Mouse (Mus musculus) lung, postnatal 25 days (tissue): Measurements from ENCODE around the gene Tle4.
A peak's percentile ranks its signal among the peaks of the same experiment; 100 is the strongest.

Experiments
- DNase-seq: peaks from one replicate; pipeline ENCODE4 v3.0.0; 2022; ENCODE audit warnings: low spot score

The Tle4 gene

GRCm38 (mm10) chr19:14590154-14590553 is 7.7 kb downstream of the Tle4 start:
- no peak for DNase-seq

- peak; percentile 36 for DNase-seq
Observed at GRCm38 (mm10) chr19:14588221-14589123, 9.4 kb downstream of the Tle4 start.

- DNase-seq, result peak; percentile 67
Observed at GRCm38 (mm10) chr19:14586171-14586570, 11.7 kb downstream of the Tle4 start.

- DNase-seq, result no peak
Observed at GRCm38 (mm10) chr19:14585731-14586130, 12.1 kb downstream of the Tle4 start.

- DNase-seq, result no peak
Observed at GRCm38 (mm10) chr19:14585235-14585634, 12.6 kb downstream of the Tle4 start.

GRCm38 (mm10) chr19:14578698-14579097 is 19.2 kb downstream of the Tle4 start:
- DNase-seq, result no peak

- no peak for DNase-seq
Observed at GRCm38 (mm10) chr19:14578016-14578415, 19.8 kb downstream of the Tle4 start.

GRCm38 (mm10) chr19:14576311-14576710 is 21.5 kb downstream of the Tle4 start:
- DNase-seq, result no peak

GRCm38 (mm10) chr19:14568879-14569278 is 29.0 kb downstream of the Tle4 start:
- DNase-seq, result no peak

GRCm38 (mm10) chr19:14567081-14567480 is 30.8 kb downstream of the Tle4 start:
- DNase-seq, result no peak

- DNase-seq, result no peak
Observed at GRCm38 (mm10) chr19:14566564-14567021, 31.3 kb downstream of the Tle4 start.

- DNase-seq, result no peak
Observed at GRCm38 (mm10) chr19:14565424-14566069, 32.3 kb downstream of the Tle4 start.

GRCm38 (mm10) chr19:14563273-14563959 is 34.4 kb downstream of the Tle4 start:
- no peak for DNase-seq

- DNase-seq, result peak; percentile 13
Observed at GRCm38 (mm10) chr19:14547871-14548270, 50.0 kb downstream of the Tle4 start.

GRCm38 (mm10) chr19:14547133-14547842 is 50.6 kb downstream of the Tle4 start:
- DNase-seq, result no peak

- DNase-seq, result no peak
Observed at GRCm38 (mm10) chr19:14545485-14545884, 52.4 kb downstream of the Tle4 start.

- DNase-seq, result no peak
Observed at GRCm38 (mm10) chr19:14543305-14543704, 54.5 kb downstream of the Tle4 start.

- DNase-seq, result no peak
Observed at GRCm38 (mm10) chr19:14540678-14541077, 57.2 kb downstream of the Tle4 start.

- DNase-seq, result no peak
Observed at GRCm38 (mm10) chr19:14536676-14537075, 61.2 kb downstream of the Tle4 start.

- no peak for DNase-seq
Observed at GRCm38 (mm10) chr19:14534447-14534846, 63.4 kb downstream of the Tle4 start.

- no peak for DNase-seq
Observed at GRCm38 (mm10) chr19:14532861-14533260, 65.0 kb downstream of the Tle4 start.
